Comparison of ENCODE assay signal across 18 mouse cellular contexts in the genomic region with DNA sequence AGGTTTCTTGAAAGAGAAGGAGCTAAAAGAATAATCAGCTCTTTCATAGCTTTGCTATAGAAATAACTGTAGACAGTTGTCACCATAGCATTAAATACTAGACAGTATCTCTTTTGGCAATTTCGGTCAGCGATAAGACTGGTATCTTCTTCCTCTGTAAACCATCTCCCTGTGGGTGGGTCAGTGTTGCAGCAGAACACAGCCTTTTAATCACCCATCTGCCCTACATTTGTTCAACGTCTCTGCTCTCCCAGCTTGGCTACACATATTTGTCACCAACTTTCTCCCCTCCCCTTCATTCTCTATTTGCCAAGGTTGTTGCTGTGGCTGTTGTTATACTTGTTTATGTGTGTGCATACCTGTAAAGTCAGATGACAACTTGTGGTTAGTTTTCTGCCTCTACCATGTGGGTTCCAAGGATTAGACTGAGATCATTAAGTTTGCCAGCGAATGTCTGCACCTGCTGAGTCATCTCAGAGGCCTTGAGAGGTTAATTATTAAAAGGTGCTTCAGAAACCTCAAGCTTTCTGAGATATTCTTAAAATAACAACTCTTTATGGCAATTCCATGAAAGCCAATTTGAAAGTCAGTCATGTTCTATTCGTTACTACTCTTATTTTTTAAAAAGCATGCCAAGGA.
DNase-seq lines count a peak whose midpoint lies in the region; ATAC-seq and TF ChIP-seq lines count a peak whose summit lies in the region.
"Had no signal": no experiment of that assay in that cellular context is flagged by ENCODE, and none has a peak within 500 bp of the region (broad histone marks: within the 10 kb centered on the region; RNA-seq: fewer than 3 reads in every experiment).

No protein-coding gene starts in this region.

- no peaks in the 10 kb centered on the region for H3K36me3 ChIP-seq in lung, embryonic 16.5 days (ENCODE audit: control insufficient read depth, insufficient read depth, low read length)
- no peaks in the 10 kb centered on the region for H3K36me3 ChIP-seq in liver, embryonic 11.5 days (ENCODE audit: control insufficient read depth, insufficient read depth, low read length)
- H3K36me3 ChIP-seq: forebrain, embryonic 10.5 days; heart, embryonic 13.5 days; limb, embryonic 12.5 days; liver, embryonic 15.5 days had no signal

- POLR2A ChIA-PET in Patski (lab: Charles Lee), result no interaction called here

- CTCF ChIA-PET in Patski (lab: Charles Lee), result interaction anchor here (0.8 to 1.8 kb wide), 6 partner anchors 9 to 166 kb away, joined by 3 to 9 read pairs (median 3); no protein-coding TSS in a partner anchor

- TF ChIP-seq CTCF in Patski (IDR thresholded peaks at IDR 0.05), result no peak

- DNase-seq in lung, postnatal 4 days, result no peak
- DNase-seq in Patski (ENCODE audit: low read depth, low spot score), result peak; percentile 96
- peak; percentile 33 to 55 for DNase-seq in kidney, adult 8-10 months
- peak; percentile 11 for DNase-seq in large intestine, adult 2 months (ENCODE audit: low read depth, low spot score)
- no peak for DNase-seq in urinary bladder, adult 2 months (ENCODE audit: low spot score)
- no peak for DNase-seq in liver, embryonic 11.5 days (ENCODE audit: low spot score)
- DNase-seq: adrenal gland, postnatal 14 days; cerebellum, postnatal 10 days; embryo, embryonic 11 days; heart, adult 11 months; right cerebral cortex, postnatal 4 days had no signal

- H3K27me3 ChIP-seq in lung, embryonic 16.5 days (ENCODE audit: control insufficient read depth, insufficient read depth, low read depth, low read length), result no peaks in the 10 kb centered on the region
- H3K27me3 ChIP-seq in Patski, result no peaks in the 10 kb centered on the region
- no peaks in the 10 kb centered on the region for H3K27me3 ChIP-seq in liver, embryonic 11.5 days (replicated peaks; ENCODE audit: control insufficient read depth, insufficient read depth, low read length)
- H3K27me3 ChIP-seq: heart, embryonic 13.5 days; limb, embryonic 12.5 days; liver, embryonic 15.5 days had no signal

- peak overlapping the region; percentile 30; the same call in 1 of the 2 replicates for H3K27ac ChIP-seq in lung, embryonic 16.5 days (ENCODE audit: low read length)
- H3K27ac ChIP-seq in liver, embryonic 11.5 days (ENCODE audit: low read depth, low read length), result no peak overlapping the region
- H3K27ac ChIP-seq: forebrain, embryonic 10.5 days; heart, embryonic 13.5 days; hindbrain, embryonic 14.5 days; limb, embryonic 12.5 days; liver, embryonic 15.5 days had no signal

- in situ Hi-C loops in Patski (cut with MboI; ENCODE audit: low pct_unique_long_range_greater_than_20kb), result loop anchor here (5.0 kb wide), 1 partner anchor 37 kb away; no protein-coding TSS in a partner anchor

- no peaks in the 10 kb centered on the region for H3K4me1 ChIP-seq in lung, embryonic 16.5 days (replicated peaks; ENCODE audit: control insufficient read depth, insufficient read depth, low read length)
- H3K4me1 ChIP-seq in liver, embryonic 11.5 days (replicated peaks; ENCODE audit: control insufficient read depth, insufficient read depth, low read length), result no peaks in the 10 kb centered on the region
- H3K4me1 ChIP-seq: forebrain, embryonic 10.5 days; heart, embryonic 13.5 days; liver, embryonic 15.5 days had no signal

- H3K9me3 ChIP-seq in lung, embryonic 16.5 days (ENCODE audit: control insufficient read depth, low read length), result peaks cover 2% of the 10 kb centered on the region; the same call in 1 of the 2 replicates
- H3K9me3 ChIP-seq in liver, embryonic 11.5 days (ENCODE audit: control insufficient read depth, low read length), result no peaks in the 10 kb centered on the region
- H3K9me3 ChIP-seq: forebrain, embryonic 10.5 days; heart, embryonic 13.5 days; limb, embryonic 12.5 days; liver, embryonic 15.5 days had no signal

- no peak overlapping the region for H3K4me2 ChIP-seq in lung, embryonic 16.5 days (ENCODE audit: low read depth, low read length)
- no peak overlapping the region for H3K4me2 ChIP-seq in liver, embryonic 11.5 days
- H3K4me2 ChIP-seq: heart, embryonic 13.5 days; hindbrain, embryonic 14.5 days; limb, embryonic 12.5 days; liver, embryonic 15.5 days; midbrain, embryonic 11.5 days had no signal

- H3K4me3 ChIP-seq in lung, embryonic 16.5 days (ENCODE audit: low read length), result no peak overlapping the region
- no peak overlapping the region for H3K4me3 ChIP-seq in liver, embryonic 11.5 days (ENCODE audit: low read depth, low read length)
- H3K4me3 ChIP-seq: forebrain, embryonic 10.5 days; heart, embryonic 13.5 days; limb, embryonic 12.5 days; liver, embryonic 15.5 days had no signal

- WGBS in lung, embryonic 16.5 days, result 75% methylated on average over 5 of the region's 5 CpGs
- 36% methylated on average over 5 of the region's 5 CpGs for WGBS in large intestine, adult 2 months
- WGBS in liver, embryonic 11.5 days, result 71% methylated on average over 5 of the region's 5 CpGs

- H3K9ac ChIP-seq in lung, embryonic 16.5 days (ENCODE audit: low read length), result no peak overlapping the region
- H3K9ac ChIP-seq in liver, embryonic 11.5 days (ENCODE audit: low read depth, low read length), result no peak overlapping the region
- H3K9ac ChIP-seq: heart, embryonic 13.5 days; hindbrain, embryonic 14.5 days; limb, embryonic 12.5 days; liver, embryonic 15.5 days had no signal

- no peak for ATAC-seq in lung, embryonic 16.5 days (ENCODE audit: low read depth)
- peak; percentile 98 for ATAC-seq in Patski
- no peak for ATAC-seq in liver, embryonic 11.5 days (replicated peaks; ENCODE audit: low FRiP score)

Comparison
In these comparisons a context has a peak if more than half of its experiments do, and no peak if none do; other contexts are left out.
1. DNase-seq: peak in Patski (single experiment), kidney, adult 8-10 months (2 of 2) and large intestine, adult 2 months (single experiment); none in lung, postnatal 4 days (0 of 2), urinary bladder, adult 2 months (single experiment) and liver, embryonic 11.5 days (single experiment).